Mouse (Mus musculus): ENCODE measurements around the gene Pola2. TPM values are rescaled to one million over a fixed set of nuclear protein-coding genes. Genes with fewer than 3 reads are reported as not detected.

Gene Pola2
- polyA plus RNA-seq (2015; fragmentation: Nextera tagmentation; extraction: Ambion mirVana): 19.4 and 22.4 TPM in 2 replicates

GRCm38 (mm10) chr19:5963883-5964562, at the start of gene Pola2:
Pola2 (minus strand) TSS chr19:5964202.
- peaks cover 16% of the 10 kb centered on the region for H3K4me1 ChIP-seq (ENCODE audit: control insufficient read depth, insufficient read depth, low read length)
- peak; percentile 92 for ATAC-seq
- H3K9me3 ChIP-seq (replicated peaks; ENCODE audit: control insufficient read depth, low read length, poor library complexity, severe bottlenecking): no peaks in the 10 kb centered on the region
- H3K36me3 ChIP-seq (ENCODE audit: control insufficient read depth, insufficient read depth, low read length): no peaks in the 10 kb centered on the region
- peak within 1 kb of the TSS; percentile 62 for H3K27ac ChIP-seq (ENCODE audit: low read length)
- H3K4me2 ChIP-seq (ENCODE audit: low read length): peak within 1 kb of the TSS; percentile 93
- peak within 1 kb of the TSS; percentile 73 for H3K9ac ChIP-seq (ENCODE audit: low read depth, low read length)
- no peaks in the 10 kb centered on the region for H3K27me3 ChIP-seq (ENCODE audit: control insufficient read depth, insufficient read depth, low read depth, low read length)
- peak within 1 kb of the TSS; percentile 58 for H3K4me3 ChIP-seq (ENCODE audit: low read depth, low read length)
- WGBS: under 1% methylated on average over 50 of the region's 50 CpGs

DNA sequence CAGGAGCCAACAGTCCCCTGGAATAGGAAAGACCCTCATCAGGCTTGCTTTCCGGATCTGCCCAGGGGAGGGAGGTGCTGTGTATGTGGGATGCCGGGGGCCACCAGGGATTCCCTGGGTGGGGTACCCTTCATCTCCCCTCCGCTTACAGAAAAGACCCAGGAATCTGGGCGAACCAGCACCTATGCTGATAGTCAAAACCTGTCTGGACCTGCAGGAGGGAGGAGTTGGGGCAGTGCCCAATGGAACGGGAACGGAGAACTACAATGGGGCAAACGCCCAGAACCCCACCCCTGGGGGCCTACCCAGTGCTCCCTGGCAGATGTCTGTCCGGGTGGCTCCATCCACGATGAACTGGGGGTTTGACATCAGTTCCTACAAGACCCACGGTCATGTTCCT, 49.7 kb upstream of the Pola2 start:
- H3K4me1 ChIP-seq (ENCODE audit: control insufficient read depth, insufficient read depth, low read length): peaks cover 3% of the 10 kb centered on the region; the same call in 1 of the 2 replicates
- no peaks in the 10 kb centered on the region for H3K36me3 ChIP-seq (ENCODE audit: control insufficient read depth, insufficient read depth, low read length)
- ATAC-seq: no peak
- no peak overlapping the region for H3K27ac ChIP-seq (ENCODE audit: low read length)
- H3K4me3 ChIP-seq (ENCODE audit: low read depth, low read length): no peak overlapping the region
- no peak overlapping the region for H3K9ac ChIP-seq (ENCODE audit: low read depth, low read length)
- H3K4me2 ChIP-seq (ENCODE audit: low read length): no peak overlapping the region
- 85% methylated on average over 10 of the region's 10 CpGs for WGBS
- no peaks in the 10 kb centered on the region for H3K9me3 ChIP-seq (replicated peaks; ENCODE audit: control insufficient read depth, low read length, poor library complexity, severe bottlenecking)
- peaks cover 8% of the 10 kb centered on the region; the same call in 1 of the 2 replicates for H3K27me3 ChIP-seq (ENCODE audit: control insufficient read depth, insufficient read depth, low read depth, low read length)

- Histone ChIP-seq H3K4me3 (ENCODE audit: low read depth, low read length) (no peak overlapping the region), H3K4me2 (ENCODE audit: low read length) (no peak overlapping the region), H3K27me3 (ENCODE audit: control insufficient read depth, insufficient read depth, low read depth, low read length) (no peaks in the 10 kb centered on the region), H3K4me1 (ENCODE audit: control insufficient read depth, insufficient read depth, low read length) (no peaks in the 10 kb centered on the region), H3K9ac (ENCODE audit: low read depth, low read length) (no peak overlapping the region), H3K36me3 (ENCODE audit: control insufficient read depth, insufficient read depth, low read length) (no peaks in the 10 kb centered on the region), H3K27ac (ENCODE audit: low read length) (no peak overlapping the region), H3K9me3 (replicated peaks; ENCODE audit: control insufficient read depth, low read length, poor library complexity, severe bottlenecking) (no peaks in the 10 kb centered on the region)
- no peak for ATAC-seq
- 61% methylated on average over 8 of the region's 8 CpGs for whole genome bisulfite sequencing
Observed at GRCm38 (mm10) chr19:6009137-6009536, 45.1 kb upstream of the Pola2 start.

- Histone ChIP-seq H3K4me1 (ENCODE audit: control insufficient read depth, insufficient read depth, low read length) (no peaks in the 10 kb centered on the region), H3K27ac (ENCODE audit: low read length) (no peak overlapping the region), H3K4me2 (ENCODE audit: low read length) (no peak overlapping the region), H3K4me3 (ENCODE audit: low read depth, low read length) (no peak overlapping the region), H3K9ac (ENCODE audit: low read depth, low read length) (no peak overlapping the region), H3K36me3 (ENCODE audit: control insufficient read depth, insufficient read depth, low read length) (no peaks in the 10 kb centered on the region), H3K9me3 (replicated peaks; ENCODE audit: control insufficient read depth, low read length, poor library complexity, severe bottlenecking) (no peaks in the 10 kb centered on the region), H3K27me3 (ENCODE audit: control insufficient read depth, insufficient read depth, low read depth, low read length) (no peaks in the 10 kb centered on the region)
- WGBS: 91% methylated on average over 13 of the region's 13 CpGs
- ATAC-seq: no peak
Observed at GRCm38 (mm10) chr19:6007013-6007412, 43.0 kb upstream of the Pola2 start.

DNA sequence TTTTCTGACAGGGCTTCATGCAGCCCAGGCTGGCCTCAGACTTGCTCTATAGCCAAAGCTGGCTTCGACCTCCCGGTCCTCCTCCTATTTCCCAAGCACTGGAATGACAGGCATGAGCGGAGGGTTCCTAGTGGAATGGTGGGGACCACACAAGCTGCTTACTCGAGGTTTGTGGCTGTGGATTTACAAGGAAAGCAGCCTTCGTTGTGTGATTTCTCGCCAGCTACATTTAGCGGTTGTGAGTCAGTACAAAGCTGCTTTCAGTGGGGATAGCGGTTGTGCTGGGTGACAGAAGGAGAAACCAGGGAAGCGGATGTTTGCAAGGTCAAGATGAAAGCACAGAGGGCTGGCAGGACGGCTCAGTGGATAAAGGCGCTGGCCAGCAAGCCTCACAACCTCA, 41.5 kb upstream of the Pola2 start:
- H3K9me3 ChIP-seq (replicated peaks; ENCODE audit: control insufficient read depth, low read length, poor library complexity, severe bottlenecking): no peaks in the 10 kb centered on the region
- ATAC-seq: no peak
- no peak overlapping the region for H3K4me3 ChIP-seq (ENCODE audit: low read depth, low read length)
- H3K4me2 ChIP-seq (ENCODE audit: low read length): no peak overlapping the region
- no peaks in the 10 kb centered on the region for H3K4me1 ChIP-seq (ENCODE audit: control insufficient read depth, insufficient read depth, low read length)
- 61% methylated on average over 11 of the region's 11 CpGs for WGBS
- no peak overlapping the region for H3K27ac ChIP-seq (ENCODE audit: low read length)
- no peak overlapping the region for H3K9ac ChIP-seq (ENCODE audit: low read depth, low read length)
- no peaks in the 10 kb centered on the region for H3K27me3 ChIP-seq (ENCODE audit: control insufficient read depth, insufficient read depth, low read depth, low read length)
- H3K36me3 ChIP-seq (ENCODE audit: control insufficient read depth, insufficient read depth, low read length): no peaks in the 10 kb centered on the region

GRCm38 (mm10) chr19:5999969-6000368, 36.0 kb upstream of the Pola2 start:
- no peak overlapping the region for H3K4me3 ChIP-seq (ENCODE audit: low read depth, low read length)
- H3K9ac ChIP-seq (ENCODE audit: low read depth, low read length): no peak overlapping the region
- WGBS: 83% methylated on average over 5 of the region's 5 CpGs
- ATAC-seq: no peak
- H3K36me3 ChIP-seq (ENCODE audit: control insufficient read depth, insufficient read depth, low read length): no peaks in the 10 kb centered on the region
- no peaks in the 10 kb centered on the region for H3K9me3 ChIP-seq (replicated peaks; ENCODE audit: control insufficient read depth, low read length, poor library complexity, severe bottlenecking)
- H3K4me2 ChIP-seq (ENCODE audit: low read length): no peak overlapping the region
- H3K4me1 ChIP-seq (ENCODE audit: control insufficient read depth, insufficient read depth, low read length): no peaks in the 10 kb centered on the region
- H3K27ac ChIP-seq (ENCODE audit: low read length): no peak overlapping the region
- H3K27me3 ChIP-seq (ENCODE audit: control insufficient read depth, insufficient read depth, low read depth, low read length): no peaks in the 10 kb centered on the region

- Histone ChIP-seq H3K36me3 (ENCODE audit: control insufficient read depth, insufficient read depth, low read length) (no peaks in the 10 kb centered on the region), H3K27me3 (ENCODE audit: control insufficient read depth, insufficient read depth, low read depth, low read length) (no peaks in the 10 kb centered on the region), H3K4me2 (ENCODE audit: low read length) (no peak overlapping the region), H3K27ac (ENCODE audit: low read length) (no peak overlapping the region), H3K4me3 (ENCODE audit: low read depth, low read length) (no peak overlapping the region), H3K9me3 (replicated peaks; ENCODE audit: control insufficient read depth, low read length, poor library complexity, severe bottlenecking) (no peaks in the 10 kb centered on the region), H3K9ac (ENCODE audit: low read depth, low read length) (no peak overlapping the region), H3K4me1 (ENCODE audit: control insufficient read depth, insufficient read depth, low read length) (no peaks in the 10 kb centered on the region)
- ATAC-seq: no peak
- 85% methylated on average over 3 of the region's 3 CpGs for WGBS
Observed at GRCm38 (mm10) chr19:5998180-5998579, 34.2 kb upstream of the Pola2 start.

- H3K27me3 ChIP-seq (ENCODE audit: control insufficient read depth, insufficient read depth, low read depth, low read length): no peaks in the 10 kb centered on the region
- WGBS: 86% methylated on average over 14 of the region's 14 CpGs
- H3K4me2 ChIP-seq (ENCODE audit: low read length): no peak overlapping the region
- H3K4me3 ChIP-seq (ENCODE audit: low read depth, low read length): no peak overlapping the region
- no peak overlapping the region for H3K9ac ChIP-seq (ENCODE audit: low read depth, low read length)
- no peaks in the 10 kb centered on the region for H3K9me3 ChIP-seq (replicated peaks; ENCODE audit: control insufficient read depth, low read length, poor library complexity, severe bottlenecking)
- ATAC-seq: no peak
- H3K4me1 ChIP-seq (ENCODE audit: control insufficient read depth, insufficient read depth, low read length): no peaks in the 10 kb centered on the region
- H3K27ac ChIP-seq (ENCODE audit: low read length): no peak overlapping the region
- H3K36me3 ChIP-seq (ENCODE audit: control insufficient read depth, insufficient read depth, low read length): no peaks in the 10 kb centered on the region
Observed at GRCm38 (mm10) chr19:5994711-5995110, 30.7 kb upstream of the Pola2 start.

GRCm38 (mm10) chr19:5992012-5992411, 28.0 kb upstream of the Pola2 start:
- Histone ChIP-seq H3K4me3 (ENCODE audit: low read depth, low read length) (no peak overlapping the region), H3K36me3 (ENCODE audit: control insufficient read depth, insufficient read depth, low read length) (no peaks in the 10 kb centered on the region), H3K27ac (ENCODE audit: low read length) (no peak overlapping the region), H3K9ac (ENCODE audit: low read depth, low read length) (no peak overlapping the region), H3K4me2 (ENCODE audit: low read length) (no peak overlapping the region), H3K4me1 (ENCODE audit: control insufficient read depth, insufficient read depth, low read length) (peaks cover 4% of the 10 kb centered on the region), H3K9me3 (replicated peaks; ENCODE audit: control insufficient read depth, low read length, poor library complexity, severe bottlenecking) (no peaks in the 10 kb centered on the region), H3K27me3 (ENCODE audit: control insufficient read depth, insufficient read depth, low read depth, low read length) (no peaks in the 10 kb centered on the region)
- no peak for ATAC-seq
- 83% methylated on average over 7 of the region's 7 CpGs for WGBS

All from midbrain, embryonic 16.5 days (tissue).